Mouse (Mus musculus): ENCODE results near the gene Lrrc18. TPM values are rescaled to one million over a fixed set of nuclear protein-coding genes. Genes with fewer than 3 reads are reported as not detected.

The Lrrc18 gene
- polyA plus RNA-seq, 1 experiment from 2014 or later, result 0.25 TPM

DNA sequence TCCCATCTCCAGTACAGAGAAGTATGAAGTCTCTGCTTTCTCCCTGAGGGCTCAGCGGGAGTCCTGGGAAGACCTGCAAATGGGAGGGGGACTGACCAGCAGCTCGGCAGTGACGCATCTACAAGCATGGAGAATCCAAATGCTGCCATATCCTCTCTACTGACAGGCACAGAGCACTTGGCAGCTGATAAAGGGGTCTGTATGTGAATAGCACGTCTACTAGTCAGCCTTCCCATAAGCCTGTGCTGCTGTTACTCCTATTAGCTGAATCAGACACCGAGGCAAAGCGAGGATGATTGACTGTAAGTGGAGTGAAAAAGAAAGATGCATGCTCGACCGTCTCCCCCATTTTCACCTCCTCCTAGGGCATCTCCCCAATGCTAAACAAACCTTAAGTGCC is 62.3 kb downstream of the Lrrc18 start:
- Histone ChIP-seq H3K36me3 (ENCODE audit: insufficient read depth) (no peaks in the 10 kb centered on the region), H3K9me3 (ENCODE audit: low read depth, low read length) (no peaks in the 10 kb centered on the region), H3K4me3 (ENCODE audit: low read depth, low read length) (no peak overlapping the region), H3K4me1 (ENCODE audit: insufficient read depth) (no peaks in the 10 kb centered on the region), H3K4me2 (no peak overlapping the region), H3K27me3 (ENCODE audit: insufficient read depth, low read length) (no peaks in the 10 kb centered on the region), H3K27ac (ENCODE audit: low read depth) (no peak overlapping the region), H3K9ac (no peak overlapping the region)
- DNase-seq, result no peak
- ATAC-seq (ENCODE audit: insufficient read depth), result no peak
- 48% methylated on average over 8 of the region's 8 CpGs for WGBS
- TF ChIP-seq CTCF (IDR thresholded peaks at IDR 0.05; ENCODE audit: low read depth), result no peak

DNA sequence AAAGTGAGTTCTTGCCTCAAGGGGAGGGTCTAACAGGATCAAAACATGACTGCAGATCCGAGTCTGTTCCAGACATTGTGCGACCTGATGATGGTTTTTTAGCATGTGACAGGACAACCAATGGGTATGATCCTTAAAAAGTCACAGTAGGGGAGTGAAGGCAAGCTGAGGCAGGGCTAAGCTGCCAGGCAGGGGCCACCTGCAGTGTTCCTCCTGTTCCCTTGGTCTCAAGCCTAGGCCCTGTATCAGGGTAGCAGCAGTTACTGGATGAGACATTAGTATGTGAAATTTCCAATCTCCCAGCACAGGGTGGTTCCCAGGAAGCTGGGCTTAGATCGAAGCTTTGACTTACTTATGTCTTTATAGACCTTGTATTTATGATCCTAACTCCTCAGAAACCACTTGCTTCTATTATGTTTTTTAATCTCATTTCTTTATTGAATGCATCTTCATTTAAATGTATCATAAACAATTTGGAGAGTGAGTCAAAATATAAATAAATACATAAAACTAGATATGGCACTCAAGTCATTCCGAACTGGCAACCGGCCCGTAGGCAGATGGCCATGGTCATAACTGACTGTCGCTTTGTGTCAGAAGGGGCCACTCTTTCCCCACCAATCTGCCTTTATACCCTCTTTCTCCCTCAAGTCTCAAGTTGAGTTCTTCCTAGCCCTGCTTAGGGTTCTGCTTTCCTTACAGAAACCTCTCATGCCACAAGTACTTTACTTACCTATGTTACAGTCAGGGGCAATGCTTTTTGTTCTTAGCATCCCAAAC is 67.9 kb downstream of the Lrrc18 start:
- H3K36me3 ChIP-seq (ENCODE audit: insufficient read depth), result no peaks in the 10 kb centered on the region
- 77% methylated on average over 7 of the region's 7 CpGs for WGBS
- no peaks in the 10 kb centered on the region for H3K9me3 ChIP-seq (ENCODE audit: low read depth, low read length)
- no peak overlapping the region for H3K4me2 ChIP-seq
- no peaks in the 10 kb centered on the region for H3K27me3 ChIP-seq (ENCODE audit: insufficient read depth, low read length)
- H3K9ac ChIP-seq, result no peak overlapping the region
- H3K4me1 ChIP-seq (ENCODE audit: insufficient read depth), result no peaks in the 10 kb centered on the region
- peak; percentile 10 for DNase-seq
- H3K27ac ChIP-seq (ENCODE audit: low read depth), result no peak overlapping the region
- TF ChIP-seq CTCF (IDR thresholded peaks at IDR 0.05; ENCODE audit: low read depth), result no peak
- H3K4me3 ChIP-seq (ENCODE audit: low read depth, low read length), result no peak overlapping the region
- no peak for ATAC-seq (ENCODE audit: insufficient read depth)

DNA sequence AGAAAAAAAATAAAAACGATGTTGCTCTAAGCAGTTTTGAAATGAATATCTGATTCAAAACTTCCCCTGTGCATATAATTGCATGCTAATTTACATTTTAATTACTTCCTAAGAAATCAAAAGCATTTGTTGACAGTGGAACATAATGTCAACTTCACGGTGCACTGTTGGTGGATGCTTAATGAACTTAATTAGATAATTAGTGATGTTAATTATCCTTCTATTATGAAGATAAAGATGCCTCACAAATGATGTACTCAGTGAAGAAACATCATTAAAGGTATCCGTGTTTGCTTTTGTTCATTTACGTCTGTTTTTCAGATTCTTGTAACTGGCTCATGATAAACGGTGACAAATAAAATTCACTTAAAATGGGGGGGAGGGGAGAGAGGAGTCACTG is 71.8 kb downstream of the Lrrc18 start:
- no peaks in the 10 kb centered on the region for H3K4me1 ChIP-seq (ENCODE audit: insufficient read depth)
- no peak overlapping the region for H3K27ac ChIP-seq (ENCODE audit: low read depth)
- DNase-seq (no peak), ATAC-seq (ENCODE audit: insufficient read depth) (no peak)
- no peak for TF ChIP-seq CTCF (IDR thresholded peaks at IDR 0.05; ENCODE audit: low read depth)
- H3K36me3 ChIP-seq (ENCODE audit: insufficient read depth), result no peaks in the 10 kb centered on the region
- WGBS, result 79% methylated on average over 5 of the region's 5 CpGs
- no peak overlapping the region for H3K4me3 ChIP-seq (ENCODE audit: low read depth, low read length)
- no peak overlapping the region for H3K9ac ChIP-seq
- no peaks in the 10 kb centered on the region for H3K27me3 ChIP-seq (ENCODE audit: insufficient read depth, low read length)
- H3K9me3 ChIP-seq (ENCODE audit: low read depth, low read length), result no peaks in the 10 kb centered on the region
- no peak overlapping the region for H3K4me2 ChIP-seq

Other genes with a start within 250 kb of the Lrrc18 start
- 1.1 and 1.4 TPM in 2 replicates for gene Tmem273, start 205.4 kb upstream of the Lrrc18 start, polyA plus RNA-seq (2014; fragmentation: Nextera tagmentation; extraction: Ambion mirVana)
- gene Fam170b, start 157.4 kb upstream of the Lrrc18 start, polyA plus RNA-seq (2014; fragmentation: Nextera tagmentation; extraction: Ambion mirVana), result 0.17 TPM in 1 of 2 replicates, not detected in the other
- gene Vstm4, start 134.6 kb upstream of the Lrrc18 start, polyA plus RNA-seq (2014; fragmentation: Nextera tagmentation; extraction: Ambion mirVana), result 52.5 and 56.2 TPM in 2 replicates
- 0.27 and 0.57 TPM in 2 replicates for gene Wdfy4, start 194.1 kb downstream of the Lrrc18 start, polyA plus RNA-seq (2014; fragmentation: Nextera tagmentation; extraction: Ambion mirVana)
- 6.7 and 8.4 TPM in 2 replicates for gene Arhgap22, start 222.6 kb downstream of the Lrrc18 start, polyA plus RNA-seq (2014; fragmentation: Nextera tagmentation; extraction: Ambion mirVana)

Measured in lung, embryonic 14.5 days (tissue).